Mouse (Mus musculus) cerebellum, adult 2 months (tissue): Measurements from ENCODE around the gene Snrnp35. TPM values are rescaled to one million over a fixed set of nuclear protein-coding genes. Genes with fewer than 3 reads are reported as not detected.

Experiments
- DNase-seq, 2 experiments: peaks; one replicate each; pipeline ENCODE4 v3.0.0; 2021
- H3K27ac ChIP-seq: fragments of 200-500 bp; 2 replicates; pipeline ENCODE4 v1.5.1; 2012; ENCODE audit warnings: low read length, control low read depth, inconsistent platforms; ENCODE audit not compliant: insufficient read depth
- H3K27me3 ChIP-seq: fragments of 200-500 bp; 2 replicates; pipeline ENCODE4 v1.6.1; 2012; ENCODE audit warnings: inconsistent platforms, mild to moderate bottlenecking, low read length, moderate library complexity; ENCODE audit not compliant: control insufficient read depth, insufficient read depth
- H3K4me1 ChIP-seq: fragments of 200-500 bp; 2 replicates; pipeline ENCODE4 v1.6.1; 2011; ENCODE audit warnings: low read length; ENCODE audit not compliant: control insufficient read depth, insufficient read depth
- H3K4me3 ChIP-seq: fragments of 200-500 bp; replicated peaks from 2 replicates; pipeline ENCODE3; 2011; ENCODE audit warnings: mild to moderate bottlenecking, low read depth, low read length, control low read depth; ENCODE audit not compliant: insufficient read depth
- CTCF ChIP-seq: fragments of 200-500 bp; IDR thresholded peaks from 2 replicates; pipeline ENCODE4 v1.5.1; 2011; ENCODE audit warnings: low read depth, mild to moderate bottlenecking, control low read depth, low read length, moderate library complexity, borderline replicate concordance; ENCODE audit not compliant: insufficient read depth
- POLR2A ChIP-seq: fragments of 200-500 bp; IDR thresholded peaks from 2 replicates; pipeline ENCODE4 v1.6.1; 2011; ENCODE audit warnings: low read length, control low read depth, borderline replicate concordance; ENCODE audit not compliant: insufficient read depth
- WGBS: fragments of 180-500 bp; shearing (Covaris S2); methylation state at CpG from one replicate; pipeline ENCODE4 v1.1.7; 2018; 5-methylcytosine and 5-hydroxymethylcytosine counted together
- polyA plus RNA-seq: library from polyadenylated mRNA; depleted of rRNA; stranded (reverse); fragments of >200 nt; gene quantifications from 2 replicates; pipeline ENCODE4 v1.2.3, GENCODE M21; 2012

The Snrnp35 gene
- polyA plus RNA-seq, 1 experiment, result 12.3 TPM

GRCm38 (mm10) chr5:124444661-124445561 lies 38.0 kb upstream of the Snrnp35 start:
- Histone ChIP-seq H3K4me3 (peak overlapping the region; percentile 75), H3K4me1 (peaks cover 18% of the 10 kb centered on the region), H3K27me3 (no peaks in the 10 kb centered on the region), H3K27ac (peak overlapping the region; percentile 66; the same call in 1 of the 2 replicates)
- peak; percentile 78 to 84 for DNase-seq
- 9% methylated on average over 61 of the region's 66 CpGs for WGBS
- TF ChIP-seq POLR2A (peak; percentile 85), CTCF (no peak)

- DNase-seq, result peak; percentile 48 to 63
- WGBS, result 3% methylated on average over 66 of the region's 77 CpGs
- H3K27me3 ChIP-seq, result no peaks in the 10 kb centered on the region
- TF ChIP-seq POLR2A (no peak), CTCF (no peak)
- peaks cover 25% of the 10 kb centered on the region for H3K4me1 ChIP-seq
- H3K27ac ChIP-seq, result 0 out of 2 replicates have a peak overlapping the region, but pooled peaks have one; percentile 28
- peak overlapping the region; percentile 73 for H3K4me3 ChIP-seq
Observed at GRCm38 (mm10) chr5:124445621-124446293, 37.2 kb upstream of the Snrnp35 start.

GRCm38 (mm10) chr5:124446301-124446881 lies 36.5 kb upstream of the Snrnp35 start:
- Histone ChIP-seq H3K4me1 (peaks cover 25% of the 10 kb centered on the region), H3K27me3 (no peaks in the 10 kb centered on the region), H3K4me3 (peak overlapping the region; percentile 73), H3K27ac (0 out of 2 replicates have a peak overlapping the region, but pooled peaks have one; percentile 28)
- no peak for TF ChIP-seq POLR2A
- peak; percentile 51 to 54 for DNase-seq
- 3% methylated on average over 15 of the region's 15 CpGs for WGBS

GRCm38 (mm10) chr5:124449494-124449893 lies 33.4 kb upstream of the Snrnp35 start:
- Histone ChIP-seq H3K27me3 (no peaks in the 10 kb centered on the region), H3K4me1 (peaks cover 45% of the 10 kb centered on the region), H3K4me3 (no peak overlapping the region), H3K27ac (peak overlapping the region; percentile 25; the same call in 1 of the 2 replicates)
- 44% methylated on average over 6 of the region's 6 CpGs for WGBS
- TF ChIP-seq CTCF (no peak), POLR2A (no peak)
- DNase-seq, result no peak

GRCm38 (mm10) chr5:124450051-124450450 lies 32.9 kb upstream of the Snrnp35 start:
- H3K27me3 ChIP-seq, result no peaks in the 10 kb centered on the region
- DNase-seq, result peak; percentile 38 to 41
- H3K27ac ChIP-seq, result peak overlapping the region; percentile 43; the same call in 1 of the 2 replicates
- no peak for TF ChIP-seq CTCF
- no peak for TF ChIP-seq POLR2A
- 24% methylated on average over 7 of the region's 7 CpGs for WGBS
- no peak overlapping the region for H3K4me3 ChIP-seq
- H3K4me1 ChIP-seq, result peaks cover 50% of the 10 kb centered on the region

- Histone ChIP-seq H3K27ac (peak overlapping the region; percentile 43; the same call in 1 of the 2 replicates), H3K4me1 (peaks cover 51% of the 10 kb centered on the region), H3K27me3 (no peaks in the 10 kb centered on the region), H3K4me3 (no peak overlapping the region)
- TF ChIP-seq POLR2A (no peak), CTCF (no peak)
- whole genome bisulfite sequencing, result 64% methylated on average over 16 of the region's 16 CpGs
- no peak for DNase-seq
Observed at GRCm38 (mm10) chr5:124450641-124451340, 32.1 kb upstream of the Snrnp35 start.
